Mouse (Mus musculus): ENCODE results near the gene Igf1r.

Gene Igf1r

GRCm38 (mm10) chr7:68053002-68053624 lies 100.5 kb downstream of the Igf1r start:
- no peak for DNase-seq (ENCODE audit: low spot score)

- no peak for DNase-seq (ENCODE audit: low spot score)
Measured at GRCm38 (mm10) chr7:68054498-68054897, 101.9 kb downstream of the Igf1r start.

- DNase-seq (ENCODE audit: low spot score): no peak
Measured at GRCm38 (mm10) chr7:68054956-68055355, 102.3 kb downstream of the Igf1r start.

- DNase-seq (ENCODE audit: low spot score): no peak
Measured at GRCm38 (mm10) chr7:68057010-68057409, 104.4 kb downstream of the Igf1r start.

GRCm38 (mm10) chr7:68059690-68060089 lies 107.1 kb downstream of the Igf1r start:
- no peak for DNase-seq (ENCODE audit: low spot score)

GRCm38 (mm10) chr7:68061434-68061833 lies 108.8 kb downstream of the Igf1r start:
- DNase-seq (ENCODE audit: low spot score): no peak

- DNase-seq (ENCODE audit: low spot score): no peak
Measured at GRCm38 (mm10) chr7:68062170-68062848, 109.7 kb downstream of the Igf1r start.

- DNase-seq (ENCODE audit: low spot score): peak; percentile 56
Measured at GRCm38 (mm10) chr7:68062849-68063208, 110.2 kb downstream of the Igf1r start.

GRCm38 (mm10) chr7:68063711-68064110 lies 111.1 kb downstream of the Igf1r start:
- DNase-seq (ENCODE audit: low spot score): no peak

GRCm38 (mm10) chr7:68064120-68064519 lies 111.5 kb downstream of the Igf1r start:
- DNase-seq (ENCODE audit: low spot score): no peak

- DNase-seq (ENCODE audit: low spot score): no peak
Measured at GRCm38 (mm10) chr7:68064647-68065362, 112.2 kb downstream of the Igf1r start.

- DNase-seq (ENCODE audit: low spot score): no peak
Measured at GRCm38 (mm10) chr7:68065904-68066303, 113.3 kb downstream of the Igf1r start.

GRCm38 (mm10) chr7:68067321-68067720 lies 114.7 kb downstream of the Igf1r start:
- DNase-seq (ENCODE audit: low spot score): no peak

- no peak for DNase-seq (ENCODE audit: low spot score)
Measured at GRCm38 (mm10) chr7:68069324-68069723, 116.7 kb downstream of the Igf1r start.

GRCm38 (mm10) chr7:68070030-68070429 lies 117.4 kb downstream of the Igf1r start:
- no peak for DNase-seq (ENCODE audit: low spot score)

- DNase-seq (ENCODE audit: low spot score): peak; percentile 63
Measured at GRCm38 (mm10) chr7:68070626-68071025, 118.0 kb downstream of the Igf1r start.

GRCm38 (mm10) chr7:68071050-68071449 lies 118.4 kb downstream of the Igf1r start:
- no peak for DNase-seq (ENCODE audit: low spot score)

GRCm38 (mm10) chr7:68071749-68072148 lies 119.1 kb downstream of the Igf1r start:
- DNase-seq (ENCODE audit: low spot score): no peak

- DNase-seq (ENCODE audit: low spot score): no peak
Measured at GRCm38 (mm10) chr7:68072524-68073459, 120.2 kb downstream of the Igf1r start.

GRCm38 (mm10) chr7:68073460-68073806 lies 120.8 kb downstream of the Igf1r start:
- DNase-seq (ENCODE audit: low spot score): no peak

GRCm38 (mm10) chr7:68074748-68075147 lies 122.1 kb downstream of the Igf1r start:
- DNase-seq (ENCODE audit: low spot score): no peak

GRCm38 (mm10) chr7:68075401-68075800 lies 122.8 kb downstream of the Igf1r start:
- no peak for DNase-seq (ENCODE audit: low spot score)

Measured in ovary, postnatal 36 days (tissue).